Comparison of ENCODE assay signal across 7 mouse cellular contexts in genomic region chr1:132138576-132139415, GRCm38 (mm10). TPM values are rescaled to one million over a fixed set of nuclear protein-coding genes. Genes with fewer than 3 reads are reported as not detected.
DNase-seq lines count a peak whose midpoint lies in the region; ATAC-seq and TF ChIP-seq lines count a peak whose summit lies in the region.

No protein-coding gene starts in this region.

- H3K36me3 ChIP-seq in megakaryocyte, embryonic 14.5 days (replicated peaks; ENCODE audit: low read length): no peaks in the 10 kb centered on the region
- H3K36me3 ChIP-seq in forebrain, embryonic 11.5 days (ENCODE audit: control insufficient read depth, insufficient read depth, low read length): no peaks in the 10 kb centered on the region
- no peaks in the 10 kb centered on the region for H3K36me3 ChIP-seq in limb, embryonic 14.5 days (ENCODE audit: control insufficient read depth, insufficient read depth, low read length)
- H3K36me3 ChIP-seq in stomach, embryonic 16.5 days (ENCODE audit: control insufficient read depth, insufficient read depth, low read length): no peaks in the 10 kb centered on the region

- no peak for DNase-seq in forebrain, embryonic 11.5 days (ENCODE audit: low spot score)
- DNase-seq in limb, embryonic 14.5 days (ENCODE audit: low spot score): no peak
- DNase-seq in retina, postnatal 1 day: no peak
- no peak for DNase-seq in cerebellum, adult 9-11 months

- peaks cover 62% of the 10 kb centered on the region for H3K4me1 ChIP-seq in megakaryocyte, embryonic 14.5 days
- peaks cover 3% of the 10 kb centered on the region; the same call in 1 of the 2 replicates for H3K4me1 ChIP-seq in forebrain, embryonic 11.5 days (replicated peaks; ENCODE audit: control insufficient read depth, insufficient read depth, low read length)
- H3K4me1 ChIP-seq in limb, embryonic 14.5 days (ENCODE audit: control insufficient read depth, insufficient read depth, low read length): peaks cover 6% of the 10 kb centered on the region
- H3K4me1 ChIP-seq in stomach, embryonic 16.5 days (ENCODE audit: control insufficient read depth, insufficient read depth, low read length): peaks cover 8% of the 10 kb centered on the region

- H3K9me3 ChIP-seq in megakaryocyte, embryonic 14.5 days: 0 out of 2 replicates have a peak, but pooled peaks cover 3% of the 10 kb centered on the region
- no peaks in the 10 kb centered on the region for H3K9me3 ChIP-seq in forebrain, embryonic 11.5 days (ENCODE audit: control insufficient read depth, low read length)
- no peaks in the 10 kb centered on the region for H3K9me3 ChIP-seq in limb, embryonic 14.5 days (ENCODE audit: control insufficient read depth, low read length)
- no peaks in the 10 kb centered on the region for H3K9me3 ChIP-seq in stomach, embryonic 16.5 days (replicated peaks; ENCODE audit: control insufficient read depth, low read length)

- 5% methylated on average over 34 of the region's 35 CpGs for WGBS in forebrain, embryonic 11.5 days
- WGBS in limb, embryonic 14.5 days: 3% methylated on average over 33 of the region's 35 CpGs
- 10% methylated on average over 35 of the region's 35 CpGs for WGBS in stomach, embryonic 16.5 days

- no peak for TF ChIP-seq POLR2A in limb, embryonic 14.5 days (IDR thresholded peaks at IDR 0.05; ENCODE audit: borderline replicate concordance, extremely low read depth, insufficient read depth, insufficient read length)

- no peak overlapping the region for H3K27ac ChIP-seq in forebrain, embryonic 11.5 days (ENCODE audit: low read depth, low read length)
- H3K27ac ChIP-seq in limb, embryonic 14.5 days (replicated peaks; ENCODE audit: low read depth, low read length): no peak overlapping the region
- peak overlapping the region; percentile 50; the same call in 1 of the 2 replicates for H3K27ac ChIP-seq in stomach, embryonic 16.5 days (ENCODE audit: low read length)

- peak overlapping the region; percentile 99 for H3K4me2 ChIP-seq in forebrain, embryonic 11.5 days (ENCODE audit: low read depth, low read length, severe bottlenecking)
- H3K4me2 ChIP-seq in limb, embryonic 14.5 days (replicated peaks; ENCODE audit: low read depth, low read length, severe bottlenecking): peak overlapping the region; percentile 98
- H3K4me2 ChIP-seq in stomach, embryonic 16.5 days (ENCODE audit: low read depth, low read length): peak overlapping the region; percentile 94

- peak overlapping the region; percentile 56 for H3K9ac ChIP-seq in forebrain, embryonic 11.5 days (ENCODE audit: low read length)
- H3K9ac ChIP-seq in limb, embryonic 14.5 days (ENCODE audit: low read depth, low read length, severe bottlenecking): peak overlapping the region; percentile 68
- H3K9ac ChIP-seq in stomach, embryonic 16.5 days (ENCODE audit: low read length): peak overlapping the region; percentile 75

- ATAC-seq in megakaryocyte, adult 5-6 weeks (ENCODE audit: poor library complexity, severe bottlenecking): no peak
- no peak for ATAC-seq in forebrain, embryonic 11.5 days (replicated peaks; ENCODE audit: low FRiP score)
- no peak for ATAC-seq in limb, embryonic 14.5 days (ENCODE audit: low FRiP score, low read depth)
- ATAC-seq in stomach, embryonic 16.5 days (ENCODE audit: insufficient read depth, low FRiP score): peak; percentile 1; the same call in 1 of the 2 replicates

- H3K4me3 ChIP-seq in megakaryocyte, embryonic 14.5 days (replicated peaks): peak overlapping the region; percentile 91
- H3K4me3 ChIP-seq in forebrain, embryonic 11.5 days (ENCODE audit: low read depth, low read length): peak overlapping the region; percentile 50
- peak overlapping the region; percentile 67 for H3K4me3 ChIP-seq in limb, embryonic 14.5 days (replicated peaks; ENCODE audit: low read length)
- peak overlapping the region; percentile 61 for H3K4me3 ChIP-seq in stomach, embryonic 16.5 days (replicated peaks; ENCODE audit: low read length)

- peaks cover 77% of the 10 kb centered on the region for H3K27me3 ChIP-seq in megakaryocyte, embryonic 14.5 days (replicated peaks)
- H3K27me3 ChIP-seq in forebrain, embryonic 11.5 days (ENCODE audit: control insufficient read depth, insufficient read depth, low read length): peaks cover 10% of the 10 kb centered on the region
- H3K27me3 ChIP-seq in limb, embryonic 14.5 days (ENCODE audit: control insufficient read depth, insufficient read depth, low read length): no peaks in the 10 kb centered on the region
- H3K27me3 ChIP-seq in stomach, embryonic 16.5 days (ENCODE audit: control insufficient read depth, insufficient read depth, low read length): no peaks in the 10 kb centered on the region

RNA-seq across cellular contexts. Expression of gene Cdk18, which starts 0.7 kb away (rescaled TPM):
- polyA plus RNA-seq in megakaryocyte, embryonic 14.5 days (2012; ENCODE audit: insufficient read depth, low replicate concordance): 4.2 and 28.8 TPM in 2 replicates
- 0.14 TPM in 1 of 2 replicates, not detected in the other for total RNA-seq in megakaryocyte, adult 5-6 weeks (2015)
- total RNA-seq in megakaryocyte, adult 5-6 weeks (2017): 0.04 TPM in 1 of 2 replicates, not detected in the other
- 0.35 and 0.96 TPM in 2 replicates for polyA plus RNA-seq in forebrain, embryonic 11.5 days (2014; fragmentation: Nextera tagmentation; extraction: Ambion mirVana)
- polyA plus RNA-seq in limb, embryonic 14.5 days (2012; rRNA removed): 8.5 and 9.2 TPM in 2 replicates
- polyA plus RNA-seq in limb, embryonic 14.5 days (2014; fragmentation: Nextera tagmentation; extraction: Ambion mirVana): 2.5 and 3.7 TPM in 2 replicates
- 6.9 and 7.4 TPM in 2 replicates for polyA plus RNA-seq in stomach, embryonic 16.5 days (2015; fragmentation: Nextera tagmentation; extraction: Ambion mirVana)

RNA-seq across cellular contexts. Expression of gene Lemd1, which starts 52.4 kb away (rescaled TPM):
- 2.3 TPM in 1 of 2 replicates, not detected in the other for polyA plus RNA-seq in megakaryocyte, embryonic 14.5 days (2012; ENCODE audit: insufficient read depth, low replicate concordance)
- not detected in 2 replicates for total RNA-seq in megakaryocyte, adult 5-6 weeks (2015)
- not detected in 2 replicates for total RNA-seq in megakaryocyte, adult 5-6 weeks (2017)
- 8.1 and 12.1 TPM in 2 replicates for polyA plus RNA-seq in forebrain, embryonic 11.5 days (2014; fragmentation: Nextera tagmentation; extraction: Ambion mirVana)
- polyA plus RNA-seq in limb, embryonic 14.5 days (2012; rRNA removed): 0.94 and 1.3 TPM in 2 replicates
- polyA plus RNA-seq in limb, embryonic 14.5 days (2014; fragmentation: Nextera tagmentation; extraction: Ambion mirVana): 0.72 and 0.91 TPM in 2 replicates
- polyA plus RNA-seq in stomach, embryonic 16.5 days (2015; fragmentation: Nextera tagmentation; extraction: Ambion mirVana): 0.49 and 0.61 TPM in 2 replicates

RNA-seq across cellular contexts. Expression of gene AC124108.1, which starts 52.5 kb away (rescaled TPM):
- not detected in 2 replicates for polyA plus RNA-seq in megakaryocyte, embryonic 14.5 days (2012; ENCODE audit: insufficient read depth, low replicate concordance)
- total RNA-seq in megakaryocyte, adult 5-6 weeks (2015): not detected in 2 replicates
- total RNA-seq in megakaryocyte, adult 5-6 weeks (2017): not detected in 2 replicates
- polyA plus RNA-seq in forebrain, embryonic 11.5 days (2014; fragmentation: Nextera tagmentation; extraction: Ambion mirVana): 4.7 and 5.6 TPM in 2 replicates
- 0.80 and 0.81 TPM in 2 replicates for polyA plus RNA-seq in limb, embryonic 14.5 days (2012; rRNA removed)
- polyA plus RNA-seq in limb, embryonic 14.5 days (2014; fragmentation: Nextera tagmentation; extraction: Ambion mirVana): 0.14 and 0.17 TPM in 2 replicates
- polyA plus RNA-seq in stomach, embryonic 16.5 days (2015; fragmentation: Nextera tagmentation; extraction: Ambion mirVana): 0.14 and 0.35 TPM in 2 replicates
